Mouse (Mus musculus) ES-E14 (cell line): ENCODE data around the gene Srd5a1. TPM values are rescaled to one million over a fixed set of nuclear protein-coding genes. Genes with fewer than 3 reads are reported as not detected.
A peak's percentile ranks its signal among the peaks of the same experiment; 100 is the strongest.

Source experiments
- DNase-seq: peaks from one replicate; pipeline ENCODE4 v3.0.0-alpha.2; 2013; ENCODE audit warnings: low read depth, low spot score
- H3K27ac ChIP-seq: 2 replicates; pipeline ENCODE4 v1.5.1; 2012; ENCODE audit warnings: low read depth, mild to moderate bottlenecking, low read length, moderate library complexity, mixed read lengths; ENCODE audit not compliant: poor library complexity, insufficient read depth, severe bottlenecking
- H3K36me3 ChIP-seq: 2 replicates; pipeline ENCODE4 v1.6.1; 2012; ENCODE audit warnings: mild to moderate bottlenecking, low read length, moderate library complexity, mixed read lengths; ENCODE audit not compliant: control insufficient read depth, poor library complexity, insufficient read depth, severe bottlenecking
- H3K4me1 ChIP-seq, 2 experiments: fragments of 150-350 bp in 1 of 2; sonication (generic) in 1 of 2; 2 replicates each; pipeline ENCODE4 v1.6.1; 2012; ENCODE audit warnings: low read length in 2 of 2, mild to moderate bottlenecking in 1 of 2, mixed read lengths in 1 of 2; ENCODE audit not compliant: control insufficient read depth in 2 of 2, insufficient read depth in 2 of 2, poor library complexity in 1 of 2
- H3K4me3 ChIP-seq, 2 experiments: fragments of 150-350 bp in 1 of 2; sonication (generic) in 1 of 2; 2 replicates each; pipeline ENCODE4 v1.5.1; 2012; ENCODE audit warnings: low read length in 2 of 2, low read depth in 1 of 2, mild to moderate bottlenecking in 1 of 2, mixed read lengths in 1 of 2; ENCODE audit not compliant: insufficient read depth in 1 of 2, poor library complexity in 1 of 2, severe bottlenecking in 1 of 2
- H3K9ac ChIP-seq: 2 replicates; pipeline ENCODE4 v1.6.1; 2012; ENCODE audit warnings: low read depth, mild to moderate bottlenecking, low read length, mixed read lengths; ENCODE audit not compliant: poor library complexity, insufficient read depth, severe bottlenecking
- H3K9me3 ChIP-seq: fragments of 150-350 bp; sonication (generic); 2 replicates; pipeline ENCODE4 v1.6.1; 2012; ENCODE audit warnings: low read depth, mild to moderate bottlenecking, low read length; ENCODE audit not compliant: control insufficient read depth, insufficient read depth
- CHD2 ChIP-seq: IDR thresholded peaks from 2 replicates; pipeline ENCODE4 v1.6.1; 2014; ENCODE audit warnings: mild to moderate bottlenecking, low read depth, low read length, inconsistent platforms
- HCFC1 ChIP-seq: IDR thresholded peaks from 2 replicates; pipeline ENCODE4 v1.6.1; 2012; ENCODE audit warnings: low read length, inconsistent platforms, borderline replicate concordance; ENCODE audit not compliant: insufficient read depth
- MAFK ChIP-seq: IDR thresholded peaks from 2 replicates; pipeline ENCODE4 v1.6.1; 2014; ENCODE audit warnings: mild to moderate bottlenecking, low read depth, low read length, inconsistent platforms; ENCODE audit not compliant: insufficient read depth
- ZC3H11A ChIP-seq: IDR thresholded peaks from 2 replicates; pipeline ENCODE4 v1.6.1; 2012; ENCODE audit warnings: low read depth, mild to moderate bottlenecking, inconsistent platforms, low read length, borderline replicate concordance
- ZNF384 ChIP-seq: IDR thresholded peaks from 2 replicates; pipeline ENCODE4 v1.6.1; 2012; ENCODE audit warnings: low read depth, low read length, inconsistent platforms
- in situ Hi-C, 2 experiments: fragments of 600-800 bp; cut with MboI; formaldehyde crosslinking; loops; one replicate each; pipeline ENCODE4 v1.15.1; 2025; ENCODE audit warnings: low sequenced_read_pairs in 2 of 2, inconsistent platforms in 1 of 2; ENCODE audit not compliant: unreplicated experiment in 2 of 2
- total RNA-seq: library from RNA; depleted of rRNA; stranded (reverse); fragments of 300-350 nt; gene quantifications from 2 replicates; pipeline ENCODE4 v1.2.3, GENCODE M21; 2012; rRNA removed

Gene Srd5a1
- 11.5 and 13.5 TPM in 2 replicates for total RNA-seq

DNA sequence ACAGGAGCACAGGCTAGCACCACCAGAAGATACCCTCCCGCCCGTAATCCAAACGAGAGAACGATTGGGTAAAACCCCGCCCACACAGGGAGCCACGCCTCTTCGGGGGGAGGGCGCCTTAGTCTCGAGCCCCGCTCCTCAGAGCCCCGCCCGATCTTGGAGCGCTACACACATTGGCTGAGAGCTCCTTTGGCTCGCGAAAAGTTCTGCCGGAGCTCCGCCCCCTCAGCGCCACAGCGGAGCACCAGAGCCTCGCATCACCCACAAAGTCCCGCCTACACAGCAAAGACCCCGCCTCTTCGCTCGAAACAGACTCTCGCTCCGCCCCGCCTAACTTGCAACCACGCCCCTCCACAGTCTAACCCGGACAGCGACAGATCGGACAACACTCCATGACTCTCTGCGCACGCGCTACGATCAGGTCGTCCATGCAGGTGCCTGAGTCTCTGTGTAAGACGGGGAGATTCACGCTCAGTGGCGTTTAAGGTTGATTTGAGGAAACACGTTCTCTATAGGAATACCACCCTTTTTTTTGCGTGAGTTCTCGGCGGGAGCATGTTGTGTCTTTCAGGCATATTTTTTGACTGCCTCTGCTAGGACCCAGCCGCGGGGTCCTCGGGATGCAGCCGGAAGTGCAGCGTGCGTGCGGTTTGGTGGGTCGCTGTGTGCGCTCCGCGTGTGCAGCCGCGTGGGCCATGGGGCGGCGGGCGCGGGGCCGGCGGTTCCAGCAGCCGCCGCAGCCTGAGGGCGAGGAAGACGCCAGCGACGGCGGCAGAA is at the start of gene Srd5a1:
Gene Srd5a1, minus strand, starts transcription at position 45 of the 777 bp plus-strand sequence.
- Histone ChIP-seq H3K4me1 (peaks cover 0 to 6% of the 10 kb centered on the region in 2 experiments; a peak in 1 of 4 replicates), H3K36me3 (peaks cover 26% of the 10 kb centered on the region), H3K9ac (peak within 1 kb of the TSS; percentile 92), H3K27ac (peak within 1 kb of the TSS; percentile 56; the same call in 1 of the 2 replicates), H3K9me3 (no peaks in the 10 kb centered on the region), H3K4me3 (peak within 1 kb of the TSS; percentile 74 to 89)
- in situ Hi-C loops, result no loop called here
- TF ChIP-seq MAFK (no peak), HCFC1 (peak; percentile 74), ZNF384 (no peak), CHD2 (no peak), ZC3H11A (no peak)
- peak; percentile 99 for DNase-seq

DNA sequence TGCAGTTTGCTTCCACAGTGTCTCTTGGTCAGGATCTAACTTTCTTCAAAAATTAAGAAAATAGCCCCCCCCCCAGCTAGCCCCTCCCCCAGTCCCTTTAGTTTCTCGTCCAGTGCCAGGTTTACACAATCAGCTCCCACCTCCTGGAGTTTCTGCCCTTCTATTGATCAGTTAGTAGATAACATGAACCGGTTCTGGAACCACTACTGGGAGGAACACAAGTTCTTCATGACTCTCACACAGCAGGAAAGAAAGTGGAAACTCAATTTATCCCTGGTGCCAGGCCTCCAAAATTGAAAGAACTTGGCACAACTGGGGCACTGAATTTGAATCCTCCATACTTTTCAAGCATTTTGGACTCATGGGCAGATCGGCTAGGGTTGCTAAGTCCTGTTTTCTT is 43.3 kb upstream of the Srd5a1 start:
- Histone ChIP-seq H3K27ac (no peak overlapping the region), H3K4me1 (no peaks in the 10 kb centered on the region), H3K4me3 (no peak overlapping the region), H3K9me3 (no peaks in the 10 kb centered on the region), H3K36me3 (no peaks in the 10 kb centered on the region), H3K9ac (no peak overlapping the region)
- in situ Hi-C loops, result loop anchor here in 1 of 2 experiments (10.0 kb wide), 1 partner anchor 110 kb away; no protein-coding TSS in a partner anchor
- no peak for DNase-seq
- TF ChIP-seq MAFK (no peak), HCFC1 (no peak), ZC3H11A (no peak), ZNF384 (no peak), CHD2 (no peak)

DNA sequence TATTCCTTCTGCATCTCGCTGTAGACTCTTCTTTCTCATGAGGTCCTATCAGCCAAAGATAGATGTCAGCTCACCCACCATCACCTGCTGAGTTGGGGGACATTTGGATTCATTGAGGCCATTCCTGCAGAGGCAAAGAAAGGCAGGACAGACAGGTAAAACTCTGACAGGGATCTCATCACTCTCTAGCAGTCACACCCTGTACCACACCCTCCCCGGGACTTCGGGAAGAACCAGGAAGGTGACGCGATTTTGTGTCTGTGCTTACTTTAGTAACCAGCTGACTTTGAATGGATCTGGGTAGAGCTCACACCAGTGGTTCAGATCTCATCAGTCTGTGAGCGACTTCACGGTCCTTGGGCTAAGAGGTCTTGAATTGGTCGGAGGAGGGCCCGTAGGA is 35.2 kb upstream of the Srd5a1 start:
- Histone ChIP-seq H3K9me3 (no peaks in the 10 kb centered on the region), H3K4me1 (no peaks in the 10 kb centered on the region), H3K36me3 (no peaks in the 10 kb centered on the region), H3K27ac (no peak overlapping the region), H3K4me3 (no peak overlapping the region), H3K9ac (no peak overlapping the region)
- in situ Hi-C loops, result no loop called here
- DNase-seq, result no peak
- TF ChIP-seq HCFC1 (no peak), ZNF384 (no peak), ZC3H11A (no peak), MAFK (no peak)

DNA sequence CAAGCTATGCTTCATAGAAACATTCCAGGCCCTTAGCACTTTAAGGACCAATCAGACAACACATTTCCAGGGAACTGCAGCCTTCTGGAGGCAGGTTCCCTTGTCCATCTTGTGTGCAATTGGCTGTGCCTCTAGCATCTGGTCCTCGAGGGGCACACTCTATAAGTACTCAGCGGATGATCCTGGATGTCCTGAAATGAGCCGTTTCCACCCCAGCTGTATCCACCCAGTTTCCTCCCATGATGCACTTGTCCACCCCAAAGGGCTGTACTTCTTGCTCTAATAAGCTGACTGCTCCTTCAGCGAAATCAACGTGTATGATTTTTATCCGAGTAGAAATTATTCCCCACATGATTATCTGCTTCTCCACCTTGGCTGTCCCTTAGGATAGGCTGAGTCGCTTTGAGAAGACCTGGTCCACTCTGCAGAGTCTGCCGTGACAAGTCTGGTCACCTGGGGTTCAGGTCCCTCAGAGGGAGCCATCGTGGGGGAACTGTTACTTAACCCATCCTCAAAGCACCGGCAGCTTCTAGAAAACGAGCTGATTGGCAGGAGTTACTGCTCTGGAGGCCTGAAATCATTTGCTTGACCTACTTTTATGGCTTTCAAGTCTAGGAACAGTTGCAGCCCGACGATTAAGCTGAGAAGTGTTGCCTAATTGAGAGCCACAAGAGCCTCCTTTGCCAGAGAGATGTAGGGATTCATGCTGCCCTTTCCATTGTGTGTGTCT is 34.6 kb upstream of the Srd5a1 start:
- H3K27ac ChIP-seq, result no peak overlapping the region
- in situ Hi-C loops, result no loop called here
- no peaks in the 10 kb centered on the region for H3K9me3 ChIP-seq
- TF ChIP-seq ZNF384, result no peak
- no peak overlapping the region for H3K4me3 ChIP-seq
- H3K4me1 ChIP-seq, result no peaks in the 10 kb centered on the region
- no peak overlapping the region for H3K9ac ChIP-seq
- no peak for DNase-seq
- no peaks in the 10 kb centered on the region for H3K36me3 ChIP-seq
